Mouse (Mus musculus) hindbrain, postnatal 0 days (tissue): ENCODE data around the gene Rfc2. TPM values are rescaled to one million over a fixed set of nuclear protein-coding genes. Genes with fewer than 3 reads are reported as not detected.

Source experiments
- ATAC-seq: fragments of 200-750 bp; cut with Nextera tagmentation; 2 replicates; pipeline ENCODE4 v1.8.0; 2017; ENCODE audit warnings: mild to moderate bottlenecking, moderate TSS enrichment, moderate library complexity
- DNase-seq: peaks from one replicate; pipeline ENCODE4 v3.0.0-alpha.2; 2015; ENCODE audit warnings: low spot score
- H3K27ac ChIP-seq: fragments of 300-500 bp; sonication (generic); 2 replicates; pipeline ENCODE4 v1.5.1; 2014; ENCODE audit warnings: mild to moderate bottlenecking
- H3K27me3 ChIP-seq: fragments of 300-500 bp; sonication (generic); 2 replicates; pipeline ENCODE4 v1.6.1; 2014; ENCODE audit warnings: low read length, mixed read lengths; ENCODE audit not compliant: insufficient read depth
- H3K36me3 ChIP-seq: fragments of 300-500 bp; sonication (generic); 2 replicates; pipeline ENCODE4 v1.6.1; 2014; ENCODE audit warnings: low read length, mixed read lengths; ENCODE audit not compliant: insufficient read depth
- H3K4me1 ChIP-seq: fragments of 300-500 bp; sonication (generic); 2 replicates; pipeline ENCODE4 v1.6.1; 2014; ENCODE audit warnings: antibody characterized with exemption, low read length, mixed read lengths; ENCODE audit not compliant: insufficient read depth
- H3K4me2 ChIP-seq: fragments of 300-500 bp; sonication (generic); 2 replicates; pipeline ENCODE4 v1.6.1; 2014; ENCODE audit warnings: low read depth, mild to moderate bottlenecking, low read length, moderate library complexity, mixed read lengths
- H3K4me3 ChIP-seq: fragments of 300-500 bp; sonication (generic); 2 replicates; pipeline ENCODE4 v1.5.1; 2014; ENCODE audit warnings: low read length
- H3K9ac ChIP-seq: fragments of 300-500 bp; sonication (generic); replicated peaks from 2 replicates; pipeline ENCODE4 v1.6.1; 2014; ENCODE audit warnings: mild to moderate bottlenecking, low read length, moderate library complexity, mixed read lengths
- H3K9me3 ChIP-seq: fragments of 300-500 bp; sonication (generic); 2 replicates; pipeline ENCODE4 v1.6.1; 2016; ENCODE audit warnings: low read length, mixed read lengths
- CTCF ChIP-seq: IDR thresholded peaks from 2 replicates; pipeline ENCODE4 v1.5.1; 2016; ENCODE audit warnings: antibody characterized with exemption, control low read depth, low read depth
- WGBS: fragments of 180-500 bp; shearing (Covaris S2); extraction: QIAGEN DNeasy Blood & Tissue Kit; methylation state at CpG from one replicate; pipeline ENCODE4 v1.1.7; 2014; 5-methylcytosine and 5-hydroxymethylcytosine counted together
- polyA plus RNA-seq: library from polyadenylated mRNA; unstranded; fragments of >200 nt; fragmentation: Nextera tagmentation; extraction: Ambion mirVana; gene quantifications from 2 replicates; pipeline ENCODE4 v1.2.1, GENCODE M21; 2015
- total RNA-seq: library from RNA; depleted of rRNA; stranded (reverse); fragments of >200 nt; gene quantifications from 2 replicates; pipeline ENCODE4 v1.2.3, GENCODE M21; 2014

The Rfc2 gene
- total and polyA plus RNA-seq, 2 experiments from 2014 or later, result 76.3 to 164 TPM

DNA sequence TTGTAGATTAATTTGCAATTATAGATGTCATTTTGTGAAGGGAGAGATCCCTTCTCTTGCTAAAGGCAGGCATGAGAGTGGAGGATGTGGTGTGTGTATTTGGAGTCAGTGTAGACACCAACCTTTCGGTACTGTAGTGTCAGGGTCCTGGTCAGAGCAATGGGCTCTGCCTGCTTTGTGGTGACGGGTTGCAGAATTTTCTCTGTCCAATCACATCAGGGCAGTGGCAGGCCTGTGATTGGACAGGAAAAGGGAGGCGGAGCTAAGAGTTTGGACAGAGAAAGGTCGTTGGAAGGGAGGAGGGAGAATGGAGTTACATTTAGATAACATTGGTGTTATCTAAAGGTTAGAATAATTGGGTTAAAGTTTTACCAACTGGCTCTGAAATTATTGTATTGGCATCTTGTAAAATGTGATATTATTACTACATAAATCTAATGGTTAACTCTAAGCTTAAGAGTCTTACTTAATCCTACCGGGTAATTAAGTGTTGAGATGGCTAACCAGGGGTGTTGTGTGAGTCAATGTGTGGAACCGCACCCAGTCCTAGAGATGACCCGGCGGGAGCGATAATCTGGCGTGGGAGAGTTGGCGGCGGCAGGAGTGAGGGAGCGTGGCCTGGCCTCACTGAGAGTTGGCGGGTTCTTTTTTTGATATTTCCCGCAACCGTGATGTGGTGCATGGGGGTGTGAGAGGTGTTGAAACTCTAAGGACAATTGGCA, 20.6 kb upstream of the Rfc2 start:
- H3K9ac ChIP-seq, result no peak overlapping the region
- H3K27ac ChIP-seq, result no peak overlapping the region
- 0 out of 2 replicates have a peak, but pooled peaks cover 1% of the 10 kb centered on the region for H3K4me1 ChIP-seq
- TF ChIP-seq CTCF, result no peak
- WGBS, result 84% methylated on average over 16 of the region's 16 CpGs
- H3K9me3 ChIP-seq, result no peaks in the 10 kb centered on the region
- no peak overlapping the region for H3K4me3 ChIP-seq
- H3K27me3 ChIP-seq, result no peaks in the 10 kb centered on the region
- no peak overlapping the region for H3K4me2 ChIP-seq
- ATAC-seq (no peak), DNase-seq (no peak)
- H3K36me3 ChIP-seq, result no peaks in the 10 kb centered on the region

DNA sequence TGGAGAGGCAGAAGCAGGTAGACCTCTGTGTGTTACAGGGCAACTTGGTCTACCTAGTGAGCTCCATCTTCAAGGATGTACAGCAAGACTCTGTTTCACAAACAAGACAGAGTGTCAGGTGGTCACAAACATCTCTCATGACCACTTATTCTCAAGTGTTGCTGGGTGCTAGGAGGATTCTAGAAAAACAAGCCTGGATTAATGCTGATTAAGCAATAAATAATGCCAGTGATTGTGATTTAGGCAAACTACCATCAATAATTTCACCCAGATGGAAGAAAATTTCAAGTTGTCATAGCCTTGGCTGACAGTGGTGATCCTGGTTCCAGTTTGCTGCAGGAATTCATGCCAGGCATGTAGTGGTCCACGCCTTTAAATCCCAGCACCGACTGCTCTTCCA, 16.9 kb upstream of the Rfc2 start:
- Histone ChIP-seq H3K36me3 (no peaks in the 10 kb centered on the region), H3K27ac (no peak overlapping the region), H3K27me3 (no peaks in the 10 kb centered on the region), H3K4me2 (no peak overlapping the region), H3K9me3 (no peaks in the 10 kb centered on the region), H3K4me1 (no peaks in the 10 kb centered on the region), H3K4me3 (no peak overlapping the region), H3K9ac (no peak overlapping the region)
- DNase-seq (no peak), ATAC-seq (no peak)
- 89% methylated on average over 2 of the region's 2 CpGs for WGBS
- no peak for TF ChIP-seq CTCF

DNA sequence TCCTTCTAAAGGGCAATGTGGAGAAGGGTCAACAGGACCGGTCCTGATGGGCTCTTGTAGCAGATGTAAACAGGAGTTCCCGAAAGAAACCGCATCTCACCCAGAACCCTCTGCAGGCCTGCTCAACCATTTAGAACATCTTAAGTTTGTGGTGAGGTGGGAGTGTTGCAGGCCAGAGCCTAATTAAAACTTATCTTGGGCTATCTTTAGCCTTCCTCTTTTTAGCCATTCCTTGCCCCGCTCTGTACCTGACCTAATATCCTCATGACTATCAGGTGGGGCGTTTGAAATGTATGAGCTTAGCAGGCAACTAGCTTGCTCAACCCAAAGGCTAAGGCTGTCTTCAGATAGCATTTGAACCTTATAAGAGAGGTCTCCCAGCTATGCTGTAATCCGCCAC, 15.5 kb upstream of the Rfc2 start:
- Histone ChIP-seq H3K27me3 (no peaks in the 10 kb centered on the region), H3K9me3 (no peaks in the 10 kb centered on the region), H3K4me2 (no peak overlapping the region), H3K36me3 (no peaks in the 10 kb centered on the region), H3K4me1 (no peaks in the 10 kb centered on the region), H3K9ac (no peak overlapping the region), H3K4me3 (no peak overlapping the region), H3K27ac (no peak overlapping the region)
- no peak for TF ChIP-seq CTCF
- WGBS, result 96% methylated on average over 6 of the region's 6 CpGs
- ATAC-seq (no peak), DNase-seq (no peak)

DNA sequence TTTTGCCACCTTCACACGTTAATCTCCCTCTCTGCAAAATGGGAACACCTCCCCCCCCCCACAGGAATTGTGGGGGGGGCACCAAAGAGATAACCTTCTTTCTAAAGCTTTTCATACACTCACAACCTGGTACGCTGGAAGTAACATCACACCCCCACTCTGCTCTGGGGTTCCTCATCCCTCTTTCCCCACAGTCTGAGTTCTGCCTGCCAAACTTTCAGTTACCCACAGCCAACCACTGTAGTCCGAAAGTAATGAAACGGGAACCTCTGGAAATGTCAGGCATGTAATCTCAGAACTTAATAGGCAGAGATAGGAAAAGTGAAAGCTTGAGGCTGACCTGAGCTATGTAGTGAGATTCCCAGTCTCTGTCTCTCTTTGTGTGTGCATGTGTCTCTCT, 13.7 kb upstream of the Rfc2 start:
- H3K36me3 ChIP-seq, result no peaks in the 10 kb centered on the region
- H3K4me3 ChIP-seq, result no peak overlapping the region
- no peak overlapping the region for H3K4me2 ChIP-seq
- TF ChIP-seq CTCF, result no peak
- ATAC-seq, result no peak
- H3K27ac ChIP-seq, result no peak overlapping the region
- H3K4me1 ChIP-seq, result 0 out of 2 replicates have a peak, but pooled peaks cover 4% of the 10 kb centered on the region
- no peak for DNase-seq
- H3K9me3 ChIP-seq, result no peaks in the 10 kb centered on the region
- H3K27me3 ChIP-seq, result no peaks in the 10 kb centered on the region
- H3K9ac ChIP-seq, result no peak overlapping the region
- WGBS, result 89% methylated on average over 4 of the region's 4 CpGs

DNA sequence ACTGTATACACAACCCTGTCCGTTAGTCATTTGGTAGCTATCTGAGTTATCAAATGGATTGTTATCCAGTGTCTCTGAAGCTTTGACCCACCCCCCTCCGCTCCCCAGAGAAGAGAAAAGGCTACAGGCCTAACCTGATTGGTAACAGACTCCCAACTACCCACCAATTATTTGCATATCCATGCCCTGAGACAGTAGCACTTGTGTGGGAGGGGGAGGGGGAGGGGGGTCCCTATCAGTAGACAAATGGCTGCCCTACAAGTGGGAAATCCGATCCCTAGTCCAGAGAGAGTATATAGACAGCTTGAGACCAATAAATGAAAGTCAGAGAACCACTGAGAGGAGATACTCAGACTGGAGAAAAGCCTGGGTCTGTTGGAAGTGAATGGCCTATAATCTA, 13.1 kb upstream of the Rfc2 start:
- Histone ChIP-seq H3K27me3 (no peaks in the 10 kb centered on the region), H3K4me1 (0 out of 2 replicates have a peak, but pooled peaks cover 7% of the 10 kb centered on the region), H3K4me2 (no peak overlapping the region), H3K9ac (no peak overlapping the region), H3K9me3 (no peaks in the 10 kb centered on the region), H3K27ac (no peak overlapping the region), H3K4me3 (no peak overlapping the region), H3K36me3 (no peaks in the 10 kb centered on the region)
- 74% methylated on average over 3 of the region's 3 CpGs for WGBS
- ATAC-seq (no peak), DNase-seq (no peak)
- no peak for TF ChIP-seq CTCF

DNA sequence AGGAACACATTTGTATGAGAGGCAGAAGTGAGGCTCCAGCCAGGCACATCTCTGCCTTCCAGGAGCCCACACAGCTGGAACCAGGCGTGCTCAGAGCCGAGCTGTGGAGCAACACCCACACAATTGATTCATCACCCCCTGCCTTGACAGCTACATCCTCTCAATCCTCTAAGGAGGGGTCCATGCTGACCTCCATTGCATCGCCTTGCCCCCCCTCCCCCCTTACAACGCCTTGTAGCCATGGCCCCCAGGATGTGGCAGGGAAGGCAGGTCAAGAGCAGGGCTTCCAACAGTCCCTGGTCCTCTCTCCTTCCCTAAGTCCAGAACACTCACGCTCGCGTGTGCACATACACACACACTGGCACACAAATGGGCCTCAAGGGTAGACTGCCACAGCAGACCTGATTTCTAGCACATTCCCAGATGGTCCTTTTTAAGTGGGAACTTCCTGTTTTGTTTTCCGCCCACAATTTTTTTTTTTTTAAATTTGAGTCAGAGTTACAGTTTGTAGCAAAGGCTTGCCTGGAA, 12.1 kb upstream of the Rfc2 start:
- no peak overlapping the region for H3K9ac ChIP-seq
- H3K9me3 ChIP-seq, result no peaks in the 10 kb centered on the region
- H3K4me1 ChIP-seq, result 0 out of 2 replicates have a peak, but pooled peaks cover 7% of the 10 kb centered on the region
- DNase-seq, result no peak
- H3K27me3 ChIP-seq, result no peaks in the 10 kb centered on the region
- no peak overlapping the region for H3K4me2 ChIP-seq
- H3K36me3 ChIP-seq, result no peaks in the 10 kb centered on the region
- no peak for TF ChIP-seq CTCF
- H3K4me3 ChIP-seq, result no peak overlapping the region
- WGBS, result 55% methylated on average over 8 of the region's 8 CpGs
- no peak for ATAC-seq
- H3K27ac ChIP-seq, result no peak overlapping the region
